Mouse (Mus musculus): ENCODE measurements around the gene Ifit1bl2. TPM values are rescaled to one million over a fixed set of nuclear protein-coding genes. Genes with fewer than 3 reads are reported as not detected.

The Ifit1bl2 gene
- total RNA-seq, 2 experiments from 2014 or later = 0.16 to 0.19 TPM

Other genes starting within 250 kb of the Ifit1bl2 start
- under 1 TPM; 0.32 to 0.36 TPM for gene Ch25h, start 165.6 kb downstream of the Ifit1bl2 start, total RNA-seq (2021)
- gene Lipa, start 113.3 kb downstream of the Ifit1bl2 start, total RNA-seq (2021) = 10 to 100 TPM; 16.1 to 19.3 TPM
- gene Ifit2, start 90.0 kb downstream of the Ifit1bl2 start, total RNA-seq (2021) = 1 to 10 TPM; 3.2 to 4.3 TPM
- gene Ifit3, start 57.2 kb downstream of the Ifit1bl2 start, total RNA-seq (2021) = 1 to 10 TPM in 1 of 2 experiments, under 1 TPM in 1; 0.95 to 1.2 TPM
- gene Ifit1bl1, start 38.8 kb downstream of the Ifit1bl2 start, total RNA-seq (2021) = 1 to 10 TPM; 1.3 to 1.4 TPM
- under 1 TPM; 0.43 to 0.81 TPM for gene Ifit3b, start 32.8 kb downstream of the Ifit1bl2 start, total RNA-seq (2021)
- not detected for gene Ifit1, start 128 bp upstream of the Ifit1bl2 start, total RNA-seq (2021)
- 1 to 10 TPM; 2.5 to 2.8 TPM for gene Slc16a12, start 106.5 kb upstream of the Ifit1bl2 start, total RNA-seq (2021)
- 10 to 100 TPM; 19.2 to 21.4 TPM for gene Pank1, start 238.7 kb upstream of the Ifit1bl2 start, total RNA-seq (2021)